Mouse (Mus musculus): ENCODE data around the gene Gsta3.
"Not testable (repeated sequence)": the region's sequence is repeated elsewhere in the genome, so short reads cannot be mapped to it uniquely, and the experiment has no call there.

Gene Gsta3

GRCm38 (mm10) chr1:21252566-21253302 lies 12.3 kb downstream of the Gsta3 start:
- intact Hi-C loops (cut with DNase I), result no loop called here

- intact Hi-C loops (cut with DNase I), result no loop called here
Observed at GRCm38 (mm10) chr1:21253303-21253650, 12.9 kb downstream of the Gsta3 start.

GRCm38 (mm10) chr1:21253856-21254255 lies 13.5 kb downstream of the Gsta3 start:
- intact Hi-C loops (cut with DNase I), result no loop called here

GRCm38 (mm10) chr1:21255625-21256345 lies 15.4 kb downstream of the Gsta3 start:
- intact Hi-C loops (cut with DNase I), result no loop called here

GRCm38 (mm10) chr1:21256391-21256790 lies 16.0 kb downstream of the Gsta3 start:
- intact Hi-C loops (cut with DNase I), result no loop called here

GRCm38 (mm10) chr1:21256871-21257270 lies 16.5 kb downstream of the Gsta3 start:
- intact Hi-C loops (cut with DNase I), result no loop called here

- intact Hi-C loops (cut with DNase I), result not testable (repeated sequence)
Observed at GRCm38 (mm10) chr1:21259981-21260380, 19.6 kb downstream of the Gsta3 start.

GRCm38 (mm10) chr1:21262401-21262800 lies 22.0 kb downstream of the Gsta3 start:
- intact Hi-C loops (cut with DNase I), result no loop called here

GRCm38 (mm10) chr1:21263986-21264385 lies 23.6 kb downstream of the Gsta3 start:
- intact Hi-C loops (cut with DNase I), result no loop called here

GRCm38 (mm10) chr1:21264747-21265146 lies 24.4 kb downstream of the Gsta3 start:
- intact Hi-C loops (cut with DNase I), result no loop called here

- intact Hi-C loops (cut with DNase I), result no loop called here
Observed at GRCm38 (mm10) chr1:21266766-21267165, 26.4 kb downstream of the Gsta3 start.

GRCm38 (mm10) chr1:21267466-21267865 lies 27.1 kb downstream of the Gsta3 start:
- intact Hi-C loops (cut with DNase I), result not testable (repeated sequence)

- intact Hi-C loops (cut with DNase I), result loop anchor here (2.0 to 5.0 kb wide), 3 partner anchors 53 to 109 kb away; partner anchors contain the start of gene Tmem14a
Observed at GRCm38 (mm10) chr1:21271343-21272055, 31.1 kb downstream of the Gsta3 start.

GRCm38 (mm10) chr1:21272056-21272431 lies 31.7 kb downstream of the Gsta3 start:
- intact Hi-C loops (cut with DNase I), result loop anchor here (5.0 kb wide), 2 partner anchors 70 to 110 kb away; no protein-coding TSS in a partner anchor

- intact Hi-C loops (cut with DNase I), result loop anchor here (5.0 kb wide), 2 partner anchors 69 to 111 kb away; no protein-coding TSS in a partner anchor
Observed at GRCm38 (mm10) chr1:21273091-21273490, 32.7 kb downstream of the Gsta3 start.

GRCm38 (mm10) chr1:21274437-21275040 lies 34.1 kb downstream of the Gsta3 start:
- intact Hi-C loops (cut with DNase I), result loop anchor here (5.0 kb wide), 3 partner anchors 67 to 112 kb away; no protein-coding TSS in a partner anchor

- intact Hi-C loops (cut with DNase I), result loop anchor here (5.0 kb wide), 1 partner anchor 68 kb away; no protein-coding TSS in a partner anchor
Observed at GRCm38 (mm10) chr1:21275366-21275765, 35.0 kb downstream of the Gsta3 start.

- intact Hi-C loops (cut with DNase I), result loop anchor here (5.0 kb wide), 1 partner anchor 69 kb away; no protein-coding TSS in a partner anchor
Observed at GRCm38 (mm10) chr1:21276158-21276557, 35.8 kb downstream of the Gsta3 start.

GRCm38 (mm10) chr1:21280306-21280705 lies 39.9 kb downstream of the Gsta3 start:
- intact Hi-C loops (cut with DNase I), result no loop called here

- intact Hi-C loops (cut with DNase I), result not testable (repeated sequence)
Observed at GRCm38 (mm10) chr1:21284644-21285043, 44.3 kb downstream of the Gsta3 start.

GRCm38 (mm10) chr1:21291394-21291793 lies 51.0 kb downstream of the Gsta3 start:
- intact Hi-C loops (cut with DNase I), result no loop called here

Measured in adrenal gland (tissue).